Mouse (Mus musculus): Measurements from ENCODE around the gene Herc1.

DNA sequence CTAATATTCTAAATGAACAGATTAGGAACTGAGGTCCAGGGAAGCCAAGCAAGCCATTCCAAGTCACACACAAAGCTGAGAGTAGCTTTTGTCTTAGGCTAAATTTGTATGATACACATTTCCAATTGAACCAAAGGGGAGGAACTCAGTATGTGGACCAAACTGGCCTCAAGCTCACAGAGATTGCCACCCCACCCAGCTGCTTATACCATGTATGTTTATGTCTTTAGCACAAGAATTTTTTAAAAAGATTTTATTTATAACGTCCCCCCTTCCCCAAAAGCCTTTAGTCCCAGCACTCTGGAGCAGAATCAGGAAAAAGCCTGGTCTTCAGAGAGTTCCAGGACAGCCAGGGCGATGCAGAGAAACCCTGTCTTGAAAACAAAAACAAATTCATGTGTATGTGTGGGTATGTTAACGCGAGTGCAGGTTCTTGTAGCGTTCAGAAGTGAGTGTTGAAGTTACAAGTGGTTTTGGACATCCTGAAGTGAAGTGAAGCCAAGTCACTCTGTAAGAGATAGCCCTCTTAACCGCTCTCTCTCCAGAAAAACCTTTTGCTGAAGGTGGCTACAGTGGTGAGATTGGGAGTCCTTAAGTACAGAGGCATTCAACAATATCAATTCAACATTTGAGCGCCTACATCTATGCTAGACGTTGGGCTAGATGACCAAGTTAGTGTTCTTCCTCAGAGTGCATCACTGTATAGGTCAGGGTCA, 948 bp upstream of the Herc1 start:
- no peak for TF ChIP-seq CTCF (IDR thresholded peaks at IDR 0.05; ENCODE audit: extremely low read depth, insufficient read depth, insufficient read length, insufficient replicate concordance)
- TF ChIP-seq POLR2A (IDR thresholded peaks at IDR 0.05; ENCODE audit: low read depth, low read length): no peak
